Mouse (Mus musculus) inflammation-experienced regulatory T-cells, adult 6 months (primary cell): ENCODE data around the gene Dusp6. TPM values are rescaled to one million over a fixed set of nuclear protein-coding genes. Genes with fewer than 3 reads are reported as not detected.

Source experiments
- polyA plus RNA-seq, 3 experiments: library from polyadenylated mRNA; unstranded; fragments of 100-300 nt; shearing (Covaris generic); gene quantifications; one replicate each; pipeline ENCODE4 v1.2.1; 2017

Dusp6 gene
- polyA plus RNA-seq, 3 experiments from 2014 or later, result 32.8 to 52.8 (median 41.2) TPM

Other genes with a start within 250 kb of the Dusp6 start
- 10 to 100 TPM in 1 of 3 experiments, 1 to 10 TPM in 2; 6.8 to 10.9 (median 7.9) TPM for gene Poc1b, start 156.2 kb upstream of the Dusp6 start, polyA plus RNA-seq
- 1 to 10 TPM; 2.6 to 3.4 (median 3.4) TPM for gene Galnt4, start 155.1 kb upstream of the Dusp6 start, polyA plus RNA-seq
- not detected for gene Phxr2, start 136.9 kb upstream of the Dusp6 start, polyA plus RNA-seq